Mouse (Mus musculus) cerebellum, adult 9-10 months (tissue): ENCODE results near the gene Itgb1bp1.

ENCODE experiments used
- DNase-seq: peaks from one replicate; pipeline ENCODE4 v3.0.0; 2022

Gene Itgb1bp1

GRCm38 (mm10) chr12:21196420-21196819 lies 89.7 kb downstream of the Itgb1bp1 start:
- no peak for DNase-seq

GRCm38 (mm10) chr12:21195497-21195896 lies 90.6 kb downstream of the Itgb1bp1 start:
- no peak for DNase-seq

GRCm38 (mm10) chr12:21191546-21191945 lies 94.5 kb downstream of the Itgb1bp1 start:
- DNase-seq: no peak
